Mouse (Mus musculus) CD8-positive naive resting alpha-beta T cell, adult 2 months (primary cell): ENCODE data around the gene Capg.

Source experiments
- DNase-seq, 2 experiments: peaks; one replicate each; pipeline ENCODE4 v3.0.0; 2022; ENCODE audit warnings: low read depth in 2 of 2, low spot score in 2 of 2

The Capg gene

GRCm38 (mm10) chr6:72544283-72544987, at the start of gene Capg:
Capg (plus strand) TSS chr6:72544391.
- peak; percentile 38 to 53 for DNase-seq

- no peak for DNase-seq
These were observed 45.2 kb upstream of the Capg start for GRCm38 (mm10) chr6:72498950-72499349.

GRCm38 (mm10) chr6:72503309-72503708, 40.9 kb upstream of the Capg start:
- DNase-seq: no peak

GRCm38 (mm10) chr6:72503939-72504338, 40.3 kb upstream of the Capg start:
- no peak for DNase-seq

- DNase-seq: no peak
These were observed 38.1 kb upstream of the Capg start for GRCm38 (mm10) chr6:72506104-72506503.

GRCm38 (mm10) chr6:72508596-72508995, 35.6 kb upstream of the Capg start:
- DNase-seq: no peak

- no peak for DNase-seq
These were observed 34.2 kb upstream of the Capg start for GRCm38 (mm10) chr6:72509872-72510435.

- no peak for DNase-seq
These were observed 33.3 kb upstream of the Capg start for GRCm38 (mm10) chr6:72510686-72511421.

GRCm38 (mm10) chr6:72512386-72513070, 31.7 kb upstream of the Capg start:
- DNase-seq: peak; percentile 39 to 61

- DNase-seq: no peak
These were observed 31.1 kb upstream of the Capg start for GRCm38 (mm10) chr6:72513071-72513440.

- no peak for DNase-seq
These were observed 28.5 kb upstream of the Capg start for GRCm38 (mm10) chr6:72515644-72516043.

GRCm38 (mm10) chr6:72518842-72519241, 25.3 kb upstream of the Capg start:
- no peak for DNase-seq

- DNase-seq: no peak
These were observed 24.9 kb upstream of the Capg start for GRCm38 (mm10) chr6:72519303-72519702.

GRCm38 (mm10) chr6:72519892-72520663, 24.1 kb upstream of the Capg start:
- no peak for DNase-seq

GRCm38 (mm10) chr6:72520904-72521303, 23.3 kb upstream of the Capg start:
- DNase-seq: no peak

- no peak for DNase-seq
These were observed 22.6 kb upstream of the Capg start, which contains the start of gene Sh2d6 for GRCm38 (mm10) chr6:72521607-72522006. Sh2d6 (minus strand) TSS chr6:72521707.

GRCm38 (mm10) chr6:72522288-72522687, 21.9 kb upstream of the Capg start:
- no peak for DNase-seq

GRCm38 (mm10) chr6:72523222-72523621, 21.0 kb upstream of the Capg start:
- no peak for DNase-seq

GRCm38 (mm10) chr6:72524160-72524559, 20.0 kb upstream of the Capg start:
- DNase-seq: no peak

GRCm38 (mm10) chr6:72527070-72527469, 17.1 kb upstream of the Capg start:
- DNase-seq: no peak
